Mouse (Mus musculus) yolk sac, embryonic 10.5 days (tissue): Measurements from ENCODE around the gene Mcm2.
A peak's percentile ranks its signal among the peaks of the same experiment; 100 is the strongest.

ENCODE experiments used
- DNase-seq: peaks from one replicate; pipeline ENCODE4 v3.0.0-alpha.2; 2017; ENCODE audit warnings: low spot score

Mcm2 gene

DNA sequence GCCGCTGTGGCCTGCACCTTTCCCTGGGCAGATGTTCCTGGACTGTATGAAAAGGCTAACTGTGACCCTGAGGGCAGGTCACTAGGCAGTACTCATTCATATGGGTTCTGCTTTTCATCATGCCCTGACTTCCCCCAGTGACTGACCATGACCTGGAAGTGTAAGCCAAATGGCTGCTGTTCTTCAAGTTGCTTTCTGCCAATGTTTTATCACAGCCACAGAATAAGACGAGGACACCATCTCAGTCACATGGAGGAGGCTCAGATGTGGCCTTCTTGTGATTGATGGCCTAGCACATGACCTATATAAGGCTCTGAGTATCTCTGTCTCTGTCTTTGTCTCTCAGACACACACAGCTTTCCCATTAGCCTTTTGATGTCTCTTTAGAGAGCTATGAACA is 51.0 kb downstream of the Mcm2 start:
- DNase-seq: no peak

DNA sequence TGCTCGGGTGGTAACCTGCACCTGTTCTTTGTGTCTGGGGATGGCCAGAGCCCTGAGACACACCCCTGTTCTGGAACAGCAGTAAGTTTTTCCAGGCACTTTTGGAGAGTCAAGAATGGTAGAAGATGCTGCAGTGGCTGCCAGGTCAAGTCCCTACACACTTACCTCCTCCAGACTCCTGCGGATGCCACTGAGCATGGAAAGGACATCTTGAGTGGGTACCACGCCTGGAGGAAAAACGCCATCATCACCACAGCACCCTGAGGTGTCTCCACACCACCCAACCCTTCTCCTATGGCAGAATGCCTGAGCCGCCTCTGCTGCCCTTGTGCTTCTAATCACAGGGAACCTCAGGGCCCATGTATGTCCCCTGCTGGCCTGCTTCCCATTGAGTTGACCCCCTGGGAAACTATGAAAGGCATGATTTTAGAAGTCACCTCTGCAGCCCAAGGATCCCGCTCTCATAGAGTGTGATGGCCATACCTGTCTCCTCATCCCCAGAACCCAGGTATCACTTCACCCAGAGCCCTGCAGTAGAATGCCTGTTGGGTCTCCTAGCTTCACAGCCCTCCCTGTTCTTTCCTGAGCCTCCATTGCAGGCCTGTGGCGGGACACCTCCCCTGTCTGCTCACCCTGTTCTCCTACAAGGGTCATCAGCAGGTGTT is 53.5 kb downstream of the Mcm2 start:
- DNase-seq: no peak

DNA sequence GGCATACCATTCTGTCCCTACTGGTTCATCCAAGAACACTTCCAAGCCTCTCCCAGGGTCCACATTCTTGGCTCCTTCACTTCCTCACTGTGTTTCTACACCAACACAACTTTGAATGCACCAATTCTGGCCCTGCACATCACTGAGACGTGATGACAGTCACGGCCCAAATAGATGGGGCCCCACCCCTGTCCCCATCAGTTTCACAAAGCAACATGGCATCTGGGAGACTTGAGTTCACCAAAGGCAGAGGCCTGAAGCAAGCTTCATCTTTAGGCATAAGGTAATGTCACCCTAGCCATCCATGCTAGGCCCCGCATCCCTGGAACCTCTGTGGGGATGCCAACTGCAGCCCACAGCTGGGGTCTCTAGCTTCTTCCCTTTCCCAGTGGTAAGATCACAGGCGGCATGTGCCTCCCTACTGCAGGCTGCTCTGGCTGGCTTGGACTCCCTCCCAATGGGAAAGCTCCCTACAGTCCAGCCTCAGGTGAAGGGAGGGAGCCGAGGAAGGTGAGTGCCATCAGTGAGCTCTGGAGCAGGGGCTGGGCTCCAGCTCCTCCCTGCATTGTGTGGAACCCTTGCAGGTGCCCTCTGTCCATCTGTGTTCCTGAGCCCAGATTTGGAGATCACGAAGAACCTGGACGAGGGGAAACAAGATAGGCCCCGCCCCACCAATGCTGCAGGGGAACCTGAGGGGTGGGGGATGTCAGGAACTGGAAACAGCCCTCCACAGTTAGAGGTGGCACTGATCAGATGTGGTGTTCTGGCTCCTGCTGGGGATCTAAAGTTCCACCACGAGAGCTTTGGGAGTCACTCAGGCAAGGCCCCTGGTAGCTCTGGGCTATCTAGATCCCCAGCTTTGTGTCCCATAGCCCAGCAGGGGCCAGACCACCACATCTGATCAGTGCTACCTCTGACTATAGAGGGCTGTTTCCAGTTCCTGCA is 54.5 kb downstream of the Mcm2 start:
- DNase-seq: no peak

DNA sequence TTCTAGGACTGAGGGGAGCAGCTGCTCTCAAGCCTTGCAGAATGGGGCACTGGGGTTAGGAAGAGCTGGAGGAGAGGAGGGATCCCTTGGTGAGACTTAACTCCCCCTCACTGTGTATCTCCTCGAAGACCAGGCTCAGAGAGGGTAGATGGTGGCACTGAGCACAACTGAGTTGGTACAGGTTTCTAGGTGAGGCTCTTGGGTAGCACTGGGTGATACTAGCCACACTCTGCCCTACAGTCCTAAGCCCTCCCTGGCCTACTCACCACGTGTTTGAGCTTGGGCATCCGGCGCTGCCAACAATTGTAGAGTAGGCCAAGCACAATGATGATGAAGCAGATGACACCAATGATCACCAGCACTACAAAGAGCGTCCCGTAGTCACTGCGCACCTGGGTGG is 55.3 kb downstream of the Mcm2 start:
- DNase-seq: no peak

DNA sequence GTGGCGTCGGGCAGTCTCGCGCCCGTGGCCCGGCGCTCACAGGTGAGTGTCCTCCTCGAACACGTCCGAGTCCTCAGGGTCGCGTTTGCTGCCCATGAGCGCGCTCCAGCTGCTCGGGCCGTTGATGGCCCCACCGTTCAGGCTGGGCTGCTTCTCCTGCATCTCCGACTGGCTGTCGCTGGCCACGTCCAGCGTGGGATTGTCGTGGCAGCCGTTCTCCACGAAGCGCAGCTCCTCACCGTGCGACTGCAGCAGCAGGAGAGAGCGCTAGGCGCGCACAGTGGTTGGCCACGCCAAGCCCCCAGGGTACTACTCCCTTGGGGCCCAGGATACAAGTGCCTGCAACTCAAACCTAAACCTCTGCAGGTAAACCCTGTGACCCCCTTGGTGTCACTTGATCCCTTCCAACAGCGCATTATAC is 55.8 kb downstream of the Mcm2 start:
- DNase-seq: no peak

DNA sequence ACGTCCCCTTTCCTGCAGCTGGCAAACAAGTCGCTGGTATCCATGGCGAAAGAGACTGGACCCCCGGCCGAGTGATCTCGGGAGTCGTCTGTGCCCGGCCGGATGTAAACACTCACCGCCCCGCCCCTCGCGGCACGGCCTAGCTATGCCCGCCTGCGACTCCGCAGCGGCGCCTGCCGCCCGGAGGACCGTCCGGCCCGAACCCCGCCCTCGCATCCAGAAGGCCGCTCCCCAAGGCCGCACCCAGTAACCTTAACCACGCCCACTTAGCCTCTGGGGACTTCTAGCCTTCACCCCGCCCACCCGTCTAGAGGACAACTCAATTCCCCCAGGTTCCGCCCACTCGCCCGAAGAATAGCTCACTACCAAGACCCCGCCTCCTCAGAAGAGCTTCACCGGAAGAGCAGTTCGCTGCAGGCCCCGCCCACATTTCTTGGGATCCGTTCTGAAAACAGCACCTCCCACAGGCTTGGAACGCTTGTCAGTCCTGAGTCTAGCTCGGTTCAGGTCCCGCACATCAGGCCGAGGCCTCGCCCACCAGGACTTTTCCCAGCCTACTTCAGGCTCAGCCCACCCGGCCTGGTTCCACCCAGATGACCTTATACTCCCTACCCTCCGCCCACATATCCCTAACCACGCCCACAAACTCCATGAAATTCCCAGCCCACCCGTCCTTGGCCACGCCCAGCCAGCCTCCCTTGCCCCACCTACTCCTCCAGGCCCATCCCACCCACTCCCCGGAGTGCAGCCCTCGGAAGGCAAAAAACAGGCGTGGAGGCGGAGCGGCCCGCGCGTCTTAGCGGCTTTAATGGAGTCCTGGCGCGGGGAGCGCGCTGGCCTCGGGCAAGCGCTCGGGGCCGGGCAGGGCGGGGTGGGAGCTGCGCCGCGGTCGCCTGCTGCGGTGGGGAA is 56.5 kb downstream of the Mcm2 start, which contains the start of gene Abtb1:
Abtb1 (minus strand) TSS at position 204 of the 909 bp plus-strand sequence.
- peak; percentile 100 for DNase-seq

DNA sequence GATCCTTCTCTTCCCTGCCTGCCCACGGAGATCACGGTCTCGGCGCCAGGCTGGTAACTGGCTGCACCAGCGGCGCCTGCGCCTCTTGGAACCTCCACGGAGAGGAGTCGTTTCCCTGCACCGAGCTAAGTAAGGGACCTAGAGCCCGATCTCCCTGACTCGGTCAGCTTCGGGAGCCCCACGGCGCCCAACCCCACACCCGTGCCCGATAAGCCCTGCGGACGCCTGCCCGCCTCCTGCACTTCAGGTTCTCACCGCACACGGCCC is 57.1 kb downstream of the Mcm2 start:
- DNase-seq: no peak

DNA sequence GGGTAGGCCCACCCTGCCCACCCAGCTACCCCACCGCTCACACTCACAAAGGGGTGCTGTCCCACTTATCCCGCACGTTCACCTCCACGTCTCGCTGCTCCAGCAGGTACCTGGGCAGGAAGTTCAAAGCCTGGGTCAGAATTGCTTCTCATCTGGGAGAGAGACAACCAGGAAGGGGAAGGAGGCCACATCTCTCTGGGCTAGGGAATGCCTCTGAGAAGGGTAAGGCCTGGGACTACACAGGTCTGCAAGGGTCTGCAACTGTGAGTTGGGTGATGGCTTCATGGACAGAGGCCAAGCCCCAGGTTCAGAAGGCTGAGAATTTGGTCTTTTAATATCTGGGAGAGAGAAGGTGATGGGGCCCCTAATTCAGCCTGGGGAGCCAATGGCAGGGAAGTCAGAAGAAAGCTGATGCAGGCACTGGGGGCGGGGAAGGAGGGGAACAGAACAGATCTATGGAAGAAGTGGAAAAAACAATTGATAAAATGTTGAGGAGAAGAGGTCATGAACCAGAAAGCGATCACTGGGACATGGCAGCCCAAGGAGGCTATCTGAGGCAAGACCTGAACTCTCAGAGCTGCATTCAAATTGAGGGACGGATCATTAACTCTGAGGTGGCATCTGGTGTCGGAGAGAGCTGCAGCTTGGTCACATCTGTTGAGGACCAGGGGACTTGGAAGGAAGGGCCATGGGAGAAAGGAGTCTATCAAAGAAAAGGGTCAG is 57.6 kb downstream of the Mcm2 start:
- DNase-seq: no peak

DNA sequence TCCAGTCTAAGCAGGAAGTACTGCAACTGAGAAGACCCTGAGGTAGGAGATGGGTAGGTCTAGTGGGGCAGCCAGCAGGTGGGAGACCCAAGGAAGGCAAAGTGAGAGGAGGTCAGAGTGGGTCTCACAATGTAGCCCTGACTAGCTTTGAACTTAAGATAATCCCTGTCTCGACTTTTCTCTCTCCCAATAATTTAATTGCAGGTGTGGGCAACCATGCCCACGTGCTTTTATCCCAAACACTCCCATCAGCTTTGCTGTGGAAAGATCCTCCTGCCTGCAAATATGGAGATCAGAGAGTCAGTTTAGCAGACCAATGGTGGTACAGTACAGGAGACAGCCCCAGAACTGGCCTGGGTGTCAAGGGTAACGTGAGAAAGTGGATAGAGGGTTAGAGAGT is 58.4 kb downstream of the Mcm2 start:
- no peak for DNase-seq

DNA sequence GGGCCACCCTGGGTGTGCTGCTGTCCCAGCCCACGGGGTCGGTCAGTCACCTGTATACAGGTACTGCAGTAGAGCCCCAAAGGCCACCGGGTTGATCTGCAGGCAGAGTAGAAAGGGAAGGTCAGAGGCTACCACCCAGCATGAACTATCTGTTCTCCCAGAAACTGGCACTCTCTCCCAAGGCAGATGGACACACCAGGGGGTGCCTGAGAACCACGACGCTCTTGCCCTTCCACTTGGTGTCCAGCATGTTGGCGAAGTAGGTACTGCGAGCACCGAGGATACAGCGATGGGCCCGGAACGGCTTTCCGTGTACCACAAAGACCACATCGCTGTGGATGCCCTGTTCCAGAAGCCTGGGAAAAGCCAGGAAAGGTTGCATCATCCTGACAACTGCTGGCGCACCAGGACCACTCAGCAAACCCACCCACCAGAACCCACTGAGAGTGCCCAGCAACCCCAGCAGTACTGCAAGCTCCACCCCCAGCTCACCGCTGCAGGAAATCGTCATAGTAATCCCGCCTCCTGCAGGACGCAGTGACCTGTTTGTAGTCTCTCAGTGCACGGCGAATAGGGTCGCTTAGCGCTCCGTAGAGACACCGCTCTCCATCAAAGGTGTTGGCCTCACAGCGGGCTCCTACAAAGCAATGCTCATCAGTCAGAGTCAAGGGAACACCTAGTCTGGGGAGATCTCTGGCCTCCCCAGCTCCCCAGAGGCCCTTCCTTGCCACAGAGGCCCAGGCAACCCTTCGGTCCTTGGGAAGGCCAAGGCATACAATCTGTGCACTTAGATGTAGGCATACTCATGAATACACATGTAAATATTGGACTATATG is 59.2 kb downstream of the Mcm2 start:
- DNase-seq: no peak

DNA sequence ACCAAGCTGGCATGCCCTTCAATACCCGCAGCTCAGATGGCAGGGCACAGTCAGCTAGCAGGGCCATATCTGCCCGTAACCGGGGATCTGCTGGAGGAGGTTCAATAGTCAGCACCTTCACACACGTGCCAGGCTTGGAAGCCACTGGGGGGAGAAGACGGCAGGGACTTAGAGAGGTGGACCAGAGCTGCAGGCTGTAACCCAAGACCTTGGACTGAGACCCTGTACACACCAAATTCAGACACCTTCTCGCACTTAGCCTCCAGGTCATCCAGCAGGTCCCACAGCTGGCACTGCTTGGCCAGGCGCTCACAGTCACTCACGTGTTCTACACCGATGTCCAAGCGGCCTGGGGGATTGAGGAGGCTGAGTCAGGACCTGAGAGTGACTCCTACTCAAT is 60.0 kb downstream of the Mcm2 start:
- no peak for DNase-seq

DNA sequence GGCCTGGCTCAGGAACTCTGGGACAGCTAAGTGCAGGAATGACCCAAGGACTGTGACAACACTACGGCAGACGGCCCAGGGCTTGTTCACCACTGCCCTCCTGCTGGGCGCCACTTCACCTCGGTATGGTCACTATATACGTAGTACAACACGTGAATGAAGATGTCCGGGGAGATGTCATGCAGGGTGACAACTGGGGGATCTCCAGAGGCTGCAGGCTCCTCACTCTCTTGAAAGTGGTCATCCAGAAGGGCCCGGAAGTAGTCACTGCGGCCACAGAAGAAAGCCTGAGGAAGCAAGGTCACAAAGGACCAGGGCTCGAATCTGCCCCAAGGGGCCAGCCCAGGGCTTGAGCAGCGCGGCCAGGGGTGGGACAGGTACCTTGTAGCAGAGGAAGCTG is 60.6 kb downstream of the Mcm2 start:
- no peak for DNase-seq

DNA sequence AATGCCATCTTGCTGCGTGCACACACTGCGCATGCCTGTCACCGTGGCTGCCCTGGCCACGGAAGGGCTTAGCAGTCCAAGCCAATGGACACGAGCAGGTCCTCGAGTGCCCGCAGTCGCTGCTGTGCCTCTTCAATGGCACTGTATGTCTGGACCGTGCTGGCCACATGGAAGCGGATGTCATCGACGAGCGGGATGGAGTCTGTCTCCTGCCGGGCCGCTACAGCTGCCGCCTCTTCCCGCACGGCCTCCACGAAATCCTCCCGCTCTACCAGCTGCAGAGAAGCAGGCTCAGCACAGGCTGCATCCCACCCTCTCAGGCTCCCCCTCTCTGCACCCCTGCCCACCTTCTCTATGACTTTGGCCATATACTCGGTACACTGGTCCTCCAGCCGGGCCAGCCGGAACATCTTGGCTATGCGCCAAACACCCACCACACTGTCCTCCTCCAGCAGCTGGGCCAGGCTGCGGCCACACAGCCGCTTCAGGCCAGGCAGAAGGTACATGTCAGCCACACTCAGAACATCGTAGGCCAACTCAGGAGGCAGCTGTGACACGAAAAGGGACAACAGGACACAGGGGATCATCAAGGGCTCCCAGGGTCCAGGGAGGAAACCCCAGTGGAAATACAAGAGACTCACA is 62.3 kb downstream of the Mcm2 start:
- DNase-seq: no peak

DNA sequence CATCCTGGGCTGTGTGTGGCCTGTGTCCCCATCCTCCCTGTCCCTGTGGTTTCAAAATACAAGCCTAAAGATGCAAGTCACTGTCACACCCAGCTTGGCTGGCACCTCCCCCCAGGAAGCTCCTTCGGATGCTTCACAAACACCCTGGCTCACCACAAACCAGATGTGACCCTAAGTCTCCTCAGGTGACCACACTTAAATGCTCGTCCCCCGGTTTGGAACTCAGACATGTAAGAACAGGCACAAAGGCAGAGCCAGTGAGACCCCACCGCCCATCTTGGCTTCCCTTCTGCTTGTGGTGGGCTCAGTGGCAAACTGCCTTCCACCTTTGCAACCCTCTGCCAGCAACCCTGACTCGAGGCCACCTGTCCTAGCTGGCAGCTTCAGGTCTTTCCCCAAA is 63.5 kb downstream of the Mcm2 start:
- no peak for DNase-seq
